Mouse (Mus musculus): ENCODE results near the gene Rpl21. TPM values are rescaled to one million over a fixed set of nuclear protein-coding genes. Genes with fewer than 3 reads are reported as not detected.
"Not testable (repeated sequence)": the region's sequence is repeated elsewhere in the genome, so short reads cannot be mapped to it uniquely, and the experiment has no call there.

Rpl21 gene
- polyA plus RNA-seq, 1 experiment from 2014 or later, result 549 TPM

DNA sequence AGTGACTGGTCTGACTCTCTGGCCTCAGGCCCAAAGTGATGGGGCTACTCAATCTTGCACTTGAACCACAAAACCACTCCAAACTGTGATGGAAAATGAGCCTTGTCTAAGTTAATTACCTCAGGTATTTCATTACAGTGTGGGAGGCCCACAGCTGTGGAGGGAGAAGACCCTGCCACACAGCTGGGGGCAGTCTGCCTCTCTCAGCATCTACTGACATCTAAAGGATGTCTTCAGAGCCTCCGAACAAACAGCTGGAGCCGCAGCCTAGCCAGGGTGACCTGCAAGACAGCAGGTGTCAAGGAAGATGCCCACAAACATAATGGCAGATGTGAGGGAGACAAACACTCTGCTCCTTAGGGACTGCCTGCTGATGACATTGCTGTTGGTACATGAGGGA lies 43.3 kb downstream of the Rpl21 start:
- no peaks in the 10 kb centered on the region for H3K36me3 ChIP-seq
- no peak overlapping the region for H3K4me3 ChIP-seq (replicated peaks)
- no peak overlapping the region for H3K9ac ChIP-seq
- ATAC-seq (replicated peaks; ENCODE audit: low FRiP score), result 0 out of 2 replicates have a peak, but pooled peaks have one; percentile 54
- 52% methylated on average over 2 of the region's 2 CpGs for whole genome bisulfite sequencing
- no peaks in the 10 kb centered on the region; the same call in 1 of the 2 replicates for H3K9me3 ChIP-seq (replicated peaks)
- no peak overlapping the region for H3K27ac ChIP-seq
- no peak overlapping the region for H3K4me2 ChIP-seq
- H3K4me1 ChIP-seq, result no peaks in the 10 kb centered on the region
- H3K27me3 ChIP-seq, result peaks cover 11% of the 10 kb centered on the region; the same call in 1 of the 2 replicates

DNA sequence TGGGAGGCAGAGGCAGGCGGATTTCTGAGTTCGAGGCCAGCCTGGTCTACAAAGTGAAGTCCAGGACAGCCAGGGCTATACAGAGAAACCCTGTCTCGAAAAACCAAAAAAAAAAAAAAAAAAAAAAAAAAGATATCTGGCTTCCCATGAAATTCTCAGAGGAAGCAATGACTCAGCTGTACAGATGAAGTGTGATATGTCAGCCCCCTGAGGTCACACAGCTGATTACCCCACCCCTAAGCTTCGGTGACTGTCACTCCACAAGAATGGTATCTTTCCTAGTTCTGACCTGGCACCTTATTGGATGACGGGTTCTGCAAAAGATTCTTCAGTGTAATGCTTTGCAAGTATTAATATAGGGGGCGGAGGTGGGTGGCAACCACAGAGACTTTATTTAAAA lies 45.2 kb downstream of the Rpl21 start:
- WGBS, result 81% methylated on average over 5 of the region's 6 CpGs
- not testable (repeated sequence) for H3K4me1 ChIP-seq; H3K9ac ChIP-seq; H3K4me2 ChIP-seq; ATAC-seq (replicated peaks; ENCODE audit: low FRiP score); H3K4me3 ChIP-seq (replicated peaks); H3K9me3 ChIP-seq (replicated peaks); H3K36me3 ChIP-seq; H3K27ac ChIP-seq
- H3K27me3 ChIP-seq, result peaks cover 12% of the 10 kb centered on the region; the same call in 1 of the 2 replicates

DNA sequence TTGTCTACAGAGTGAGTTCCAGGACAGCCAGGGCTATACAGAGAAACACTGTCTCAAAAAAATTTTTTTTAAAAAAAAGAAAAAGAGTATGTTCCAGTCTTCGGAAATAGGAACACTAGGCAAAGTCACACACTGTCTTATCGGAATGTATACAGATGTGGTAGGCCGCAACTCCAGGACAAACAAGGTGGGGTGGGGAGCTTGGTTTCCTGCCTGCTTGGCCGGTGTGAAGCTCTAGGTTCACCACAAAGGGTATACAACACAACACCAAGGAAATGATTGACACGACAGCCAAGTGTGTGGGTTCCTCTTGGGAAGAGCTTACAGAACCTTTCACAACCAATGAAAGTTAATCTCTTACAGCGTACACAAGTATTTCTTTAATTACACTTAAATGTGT lies 49.6 kb downstream of the Rpl21 start:
- H3K4me3 ChIP-seq (replicated peaks), result no peak overlapping the region
- H3K27me3 ChIP-seq, result peaks cover 12% of the 10 kb centered on the region; the same call in 1 of the 2 replicates
- 92% methylated on average over 6 of the region's 6 CpGs for WGBS
- no peak overlapping the region for H3K27ac ChIP-seq
- H3K4me1 ChIP-seq, result no peaks in the 10 kb centered on the region
- no peak overlapping the region for H3K9ac ChIP-seq
- no peak overlapping the region for H3K4me2 ChIP-seq
- no peaks in the 10 kb centered on the region for H3K9me3 ChIP-seq (replicated peaks)
- no peaks in the 10 kb centered on the region for H3K36me3 ChIP-seq
- no peak for ATAC-seq (replicated peaks; ENCODE audit: low FRiP score)

DNA sequence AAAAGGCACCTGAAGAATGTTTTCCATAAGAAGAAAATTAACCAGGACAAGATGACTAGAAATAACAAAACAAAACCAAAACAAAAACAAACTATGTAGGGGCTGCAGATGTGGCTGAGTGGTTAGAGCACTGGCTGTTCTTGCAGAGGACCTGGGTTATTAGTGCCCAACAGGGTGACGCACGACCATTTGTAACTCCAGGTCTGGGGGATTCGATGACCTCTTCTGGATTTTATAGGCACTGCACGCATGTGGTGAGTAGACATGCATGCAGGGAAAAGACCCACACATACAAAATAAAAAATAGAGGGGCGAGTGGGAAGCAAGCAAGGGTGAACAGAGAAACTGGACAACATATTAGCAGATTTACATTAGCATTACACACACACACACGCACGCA lies 50.4 kb downstream of the Rpl21 start:
- Histone ChIP-seq H3K9ac (no peak overlapping the region), H3K4me2 (no peak overlapping the region), H3K9me3 (replicated peaks) (no peaks in the 10 kb centered on the region), H3K4me3 (replicated peaks) (no peak overlapping the region), H3K27ac (no peak overlapping the region), H3K4me1 (no peaks in the 10 kb centered on the region), H3K36me3 (no peaks in the 10 kb centered on the region), H3K27me3 (peaks cover 12% of the 10 kb centered on the region; the same call in 1 of the 2 replicates)
- ATAC-seq (replicated peaks; ENCODE audit: low FRiP score), result no peak
- WGBS, result 78% methylated on average over 7 of the region's 7 CpGs

DNA sequence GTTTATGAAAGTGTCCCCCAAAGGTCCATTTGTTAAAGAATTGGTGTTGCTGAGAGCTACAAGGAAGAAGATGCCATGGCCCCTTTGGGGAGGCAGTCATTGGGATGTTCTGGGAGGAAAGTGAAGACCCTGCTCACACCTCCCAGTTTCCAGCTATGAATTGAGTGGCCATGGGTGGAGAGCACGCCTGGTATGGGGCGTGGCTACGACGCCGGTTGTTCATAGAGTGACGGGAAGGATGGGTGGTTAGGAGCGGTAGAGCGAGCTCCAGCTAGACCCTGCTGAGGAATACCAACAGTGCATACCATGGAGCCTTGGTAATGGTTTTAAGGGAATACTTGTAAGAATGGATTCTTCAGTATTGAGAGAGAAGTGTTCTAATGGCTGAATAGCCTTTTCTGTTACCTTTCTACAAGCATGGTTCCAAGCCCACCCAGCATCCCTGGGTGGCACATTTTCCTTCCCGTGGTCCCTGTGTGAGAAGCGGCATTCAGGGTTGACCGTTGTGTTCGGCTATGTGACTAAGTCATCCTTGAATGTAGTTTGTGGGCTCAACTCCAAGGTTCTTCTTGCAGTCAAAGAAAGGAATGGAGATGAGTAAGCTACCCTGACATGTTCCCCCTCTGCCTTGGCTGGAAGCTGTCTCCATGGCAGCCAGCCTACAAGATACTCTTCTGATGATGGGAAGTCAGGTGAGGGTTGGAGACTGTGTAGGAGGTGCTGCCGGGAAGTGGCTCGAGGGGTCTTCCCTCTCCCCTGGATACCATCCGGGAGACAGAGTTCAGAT lies 51.0 kb downstream of the Rpl21 start:
- peaks cover 12% of the 10 kb centered on the region; the same call in 1 of the 2 replicates for H3K27me3 ChIP-seq

More for the DNA sequence above, 51.0 kb downstream of the Rpl21 start:
- H3K4me2 ChIP-seq, result no peak overlapping the region
- H3K9ac ChIP-seq, result no peak overlapping the region
- ATAC-seq (replicated peaks; ENCODE audit: low FRiP score), result no peak
- 84% methylated on average over 15 of the region's 15 CpGs for WGBS
- no peak overlapping the region for H3K27ac ChIP-seq
- no peaks in the 10 kb centered on the region for H3K9me3 ChIP-seq (replicated peaks)
- H3K36me3 ChIP-seq, result no peaks in the 10 kb centered on the region
- no peaks in the 10 kb centered on the region for H3K4me1 ChIP-seq
- H3K4me3 ChIP-seq (replicated peaks), result no peak overlapping the region

Other genes with a start within 250 kb of the Rpl21 start
- 0.57 and 0.58 TPM in 2 replicates for gene Gpr12, start 247.7 kb upstream of the Rpl21 start, polyA plus RNA-seq (2015; fragmentation: Nextera tagmentation; extraction: Ambion mirVana)
- 21.2 and 21.7 TPM in 2 replicates for gene Usp12, start 37.9 kb upstream of the Rpl21 start, polyA plus RNA-seq (2015; fragmentation: Nextera tagmentation; extraction: Ambion mirVana)
- 78.6 and 87.4 TPM in 2 replicates for gene Rasl11a, start 12.2 kb downstream of the Rpl21 start, polyA plus RNA-seq (2015; fragmentation: Nextera tagmentation; extraction: Ambion mirVana)
- 120 and 125 TPM in 2 replicates for gene Gtf3a, start 115.8 kb downstream of the Rpl21 start, polyA plus RNA-seq (2015; fragmentation: Nextera tagmentation; extraction: Ambion mirVana)
- gene Mtif3, start 130.9 kb downstream of the Rpl21 start, polyA plus RNA-seq (2015; fragmentation: Nextera tagmentation; extraction: Ambion mirVana), result 24.8 and 25.0 TPM in 2 replicates
- 14.6 and 15.4 TPM in 2 replicates for gene Lnx2, start 243.7 kb downstream of the Rpl21 start, polyA plus RNA-seq (2015; fragmentation: Nextera tagmentation; extraction: Ambion mirVana)
- 139 and 154 TPM in 2 replicates for gene Polr1d, start 244.2 kb downstream of the Rpl21 start, polyA plus RNA-seq (2015; fragmentation: Nextera tagmentation; extraction: Ambion mirVana)

All from kidney, embryonic 15.5 days (tissue).